Mouse (Mus musculus) megakaryocyte progenitor cell, adult 5-6 weeks (primary cell): ENCODE measurements around the gene Klk1b1. TPM values are rescaled to one million over a fixed set of nuclear protein-coding genes. Genes with fewer than 3 reads are reported as not detected.
A peak's percentile ranks its signal among the peaks of the same experiment; 100 is the strongest.
"Not testable (repeated sequence)": the region's sequence is repeated elsewhere in the genome, so short reads cannot be mapped to it uniquely, and the experiment has no call there.

ENCODE experiments used
- ATAC-seq: replicated peaks from 2 replicates; pipeline ENCODE4 v1.8.0; 2016; ENCODE audit warnings: mild to moderate bottlenecking, moderate TSS enrichment, inconsistent platforms; ENCODE audit not compliant: poor library complexity
- total RNA-seq, 2 experiments: library from RNA; stranded (forward) in 1 of 2; stranded (reverse) in 1 of 2; fragments of 157-497, 149-512 nt in 1 of 2; fragments of 200-1000 nt in 1 of 2; gene quantifications; 2 replicates each; pipeline versions ENCODE4 v1.2.3 to v1.2.4; 2015 to 2017

Gene Klk1b1
- not detected in 2 replicates for total RNA-seq (2015)
- total RNA-seq (2017): not detected in 2 replicates

- ATAC-seq: no peak
These were observed at the start of gene Klk1b1 for GRCm38 (mm10) chr7:43966451-43966850. Gene Klk1b1 (plus strand): TSS chr7:43966751.

GRCm38 (mm10) chr7:43918426-43918825, 48.1 kb upstream of the Klk1b1 start:
- ATAC-seq: no peak

- no peak for ATAC-seq
These were observed 47.7 kb upstream of the Klk1b1 start for GRCm38 (mm10) chr7:43918871-43919270.

GRCm38 (mm10) chr7:43919559-43920451, 46.7 kb upstream of the Klk1b1 start:
- ATAC-seq: peak; percentile 76

GRCm38 (mm10) chr7:43920582-43920981, 46.0 kb upstream of the Klk1b1 start:
- peak; percentile 59 for ATAC-seq

GRCm38 (mm10) chr7:43921087-43921486, 45.5 kb upstream of the Klk1b1 start:
- peak; percentile 54 for ATAC-seq

GRCm38 (mm10) chr7:43921941-43922340, 44.6 kb upstream of the Klk1b1 start:
- ATAC-seq: no peak

- ATAC-seq: peak; percentile 49; the same call in 1 of the 2 replicates
These were observed 40.6 kb upstream of the Klk1b1 start for GRCm38 (mm10) chr7:43925985-43926384.

GRCm38 (mm10) chr7:43928521-43928920, 38.0 kb upstream of the Klk1b1 start:
- ATAC-seq: peak; percentile 44; the same call in 1 of the 2 replicates

GRCm38 (mm10) chr7:43932337-43932736, 34.2 kb upstream of the Klk1b1 start:
- ATAC-seq: no peak

- no peak for ATAC-seq
These were observed 33.1 kb upstream of the Klk1b1 start, which contains the start of gene Klk15 for GRCm38 (mm10) chr7:43933440-43933839. Gene Klk15 (plus strand): TSS chr7:43933740.

GRCm38 (mm10) chr7:43934747-43935146, 31.8 kb upstream of the Klk1b1 start:
- no peak for ATAC-seq

- ATAC-seq: no peak
These were observed 30.0 kb upstream of the Klk1b1 start for GRCm38 (mm10) chr7:43936551-43936950.

- not testable (repeated sequence) for ATAC-seq
These were observed 24.3 kb upstream of the Klk1b1 start for GRCm38 (mm10) chr7:43942293-43942692.

- no peak for ATAC-seq
These were observed 21.8 kb upstream of the Klk1b1 start for GRCm38 (mm10) chr7:43944727-43945264.

GRCm38 (mm10) chr7:43950364-43950763, 16.2 kb upstream of the Klk1b1 start, which contains the start of gene Klk1b8:
Gene Klk1b8 (plus strand): TSS chr7:43950664.
- no peak for ATAC-seq

GRCm38 (mm10) chr7:43952703-43953102, 13.8 kb upstream of the Klk1b1 start:
- no peak for ATAC-seq

GRCm38 (mm10) chr7:43967058-43967457, 507 bp downstream of the Klk1b1 start:
- ATAC-seq: peak; percentile 31; the same call in 1 of the 2 replicates

- peak; percentile 61 for ATAC-seq
These were observed 1.1 kb downstream of the Klk1b1 start for GRCm38 (mm10) chr7:43967612-43968011.

- not testable (repeated sequence) for ATAC-seq
These were observed 9.2 kb downstream of the Klk1b1 start, which contains the start of gene Klk1b9 for GRCm38 (mm10) chr7:43975761-43976160. Gene Klk1b9 (plus strand): TSS chr7:43976061.

GRCm38 (mm10) chr7:43985657-43986056, 19.1 kb downstream of the Klk1b1 start:
- ATAC-seq: no peak

- ATAC-seq: peak; percentile 55; the same call in 1 of the 2 replicates
These were observed 28.3 kb downstream of the Klk1b1 start for GRCm38 (mm10) chr7:43994821-43995220.
